Mouse (Mus musculus): ENCODE measurements around the gene Clec4n. TPM values are rescaled to one million over a fixed set of nuclear protein-coding genes. Genes with fewer than 3 reads are reported as not detected.
"Not testable (repeated sequence)": the region's sequence is repeated elsewhere in the genome, so short reads cannot be mapped to it uniquely, and the experiment has no call there.

Gene Clec4n
- polyA plus RNA-seq, 1 experiment, result 0.44 TPM

GRCm38 (mm10) chr6:123237582-123237981, 7.9 kb downstream of the Clec4n start:
- H3K4me1 ChIP-seq (ENCODE audit: control insufficient read depth, insufficient read depth, low read length), result no peaks in the 10 kb centered on the region
- no peak overlapping the region for H3K4me3 ChIP-seq (ENCODE audit: control insufficient read depth, low read depth, low read length)
- TF ChIP-seq CTCF (IDR thresholded peaks at IDR 0.05; ENCODE audit: control insufficient read depth, insufficient read depth, insufficient replicate concordance, low read depth, low read length) (no peak), POLR2A (IDR thresholded peaks at IDR 0.05; ENCODE audit: control insufficient read depth, low read depth, low read length) (no peak)
- H3K27me3 ChIP-seq (ENCODE audit: control insufficient read depth, insufficient read depth, low read length), result no peaks in the 10 kb centered on the region
- H3K27ac ChIP-seq (ENCODE audit: control insufficient read depth, insufficient read depth, low read depth, low read length), result no peak overlapping the region
- H3K36me3 ChIP-seq (ENCODE audit: control insufficient read depth, insufficient read depth, low read length), result no peaks in the 10 kb centered on the region

- TF ChIP-seq CTCF (IDR thresholded peaks at IDR 0.05; ENCODE audit: control insufficient read depth, insufficient read depth, insufficient replicate concordance, low read depth, low read length), result no peak
These were observed 14.6 kb downstream of the Clec4n start for GRCm38 (mm10) chr6:123244201-123244600.

GRCm38 (mm10) chr6:123248862-123249261, 19.2 kb downstream of the Clec4n start:
- not testable (repeated sequence) for H3K27ac ChIP-seq (ENCODE audit: control insufficient read depth, insufficient read depth, low read depth, low read length); H3K4me1 ChIP-seq (ENCODE audit: control insufficient read depth, insufficient read depth, low read length); H3K36me3 ChIP-seq (ENCODE audit: control insufficient read depth, insufficient read depth, low read length); H3K27me3 ChIP-seq (ENCODE audit: control insufficient read depth, insufficient read depth, low read length); H3K4me3 ChIP-seq (ENCODE audit: control insufficient read depth, low read depth, low read length)

More at GRCm38 (mm10) chr6:123244201-123244600, 14.6 kb downstream of the Clec4n start:
- H3K36me3 ChIP-seq (ENCODE audit: control insufficient read depth, insufficient read depth, low read length), result no peaks in the 10 kb centered on the region
- H3K4me3 ChIP-seq (ENCODE audit: control insufficient read depth, low read depth, low read length), result no peak overlapping the region
- H3K27me3 ChIP-seq (ENCODE audit: control insufficient read depth, insufficient read depth, low read length), result no peaks in the 10 kb centered on the region
- H3K4me1 ChIP-seq (ENCODE audit: control insufficient read depth, insufficient read depth, low read length), result no peaks in the 10 kb centered on the region
- H3K27ac ChIP-seq (ENCODE audit: control insufficient read depth, insufficient read depth, low read depth, low read length), result no peak overlapping the region

DNA sequence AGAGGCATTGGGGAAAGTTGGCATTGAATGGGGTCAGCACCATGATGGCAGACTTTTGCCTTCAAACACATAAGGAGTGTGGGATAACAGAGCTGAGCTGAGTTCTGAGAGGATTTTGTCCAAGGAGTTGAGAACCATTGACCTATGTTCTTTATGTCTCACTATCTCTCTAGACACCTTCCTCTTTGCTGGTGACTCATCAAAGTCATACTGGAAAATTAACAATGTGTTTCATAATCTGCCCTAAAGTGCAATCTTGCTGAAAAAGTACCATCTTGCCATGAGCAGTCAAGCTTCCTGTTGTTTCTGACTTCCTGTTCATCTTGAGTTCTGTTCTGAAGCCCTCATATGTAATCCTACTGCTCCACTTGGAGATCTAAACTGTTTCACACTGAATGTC, 23.1 kb downstream of the Clec4n start:
- no peaks in the 10 kb centered on the region for H3K4me1 ChIP-seq (ENCODE audit: control insufficient read depth, insufficient read depth, low read length)
- no peak overlapping the region for H3K4me3 ChIP-seq (ENCODE audit: control insufficient read depth, low read depth, low read length)
- TF ChIP-seq CTCF (IDR thresholded peaks at IDR 0.05; ENCODE audit: control insufficient read depth, insufficient read depth, insufficient replicate concordance, low read depth, low read length) (no peak), POLR2A (IDR thresholded peaks at IDR 0.05; ENCODE audit: control insufficient read depth, low read depth, low read length) (no peak)
- no peaks in the 10 kb centered on the region for H3K27me3 ChIP-seq (ENCODE audit: control insufficient read depth, insufficient read depth, low read length)
- no peak overlapping the region for H3K27ac ChIP-seq (ENCODE audit: control insufficient read depth, insufficient read depth, low read depth, low read length)
- H3K36me3 ChIP-seq (ENCODE audit: control insufficient read depth, insufficient read depth, low read length), result no peaks in the 10 kb centered on the region

- Histone ChIP-seq H3K4me1 (ENCODE audit: control insufficient read depth, insufficient read depth, low read length) (no peaks in the 10 kb centered on the region), H3K27me3 (ENCODE audit: control insufficient read depth, insufficient read depth, low read length) (no peaks in the 10 kb centered on the region), H3K4me3 (ENCODE audit: control insufficient read depth, low read depth, low read length) (no peak overlapping the region), H3K36me3 (ENCODE audit: control insufficient read depth, insufficient read depth, low read length) (no peaks in the 10 kb centered on the region), H3K27ac (ENCODE audit: control insufficient read depth, insufficient read depth, low read depth, low read length) (no peak overlapping the region)
- TF ChIP-seq POLR2A (IDR thresholded peaks at IDR 0.05; ENCODE audit: control insufficient read depth, low read depth, low read length) (no peak), CTCF (IDR thresholded peaks at IDR 0.05; ENCODE audit: control insufficient read depth, insufficient read depth, insufficient replicate concordance, low read depth, low read length) (no peak)
These were observed 29.3 kb downstream of the Clec4n start for GRCm38 (mm10) chr6:123258946-123259345.

- Histone ChIP-seq H3K27ac (ENCODE audit: control insufficient read depth, insufficient read depth, low read depth, low read length) (no peak overlapping the region), H3K4me1 (ENCODE audit: control insufficient read depth, insufficient read depth, low read length) (no peaks in the 10 kb centered on the region), H3K36me3 (ENCODE audit: control insufficient read depth, insufficient read depth, low read length) (no peaks in the 10 kb centered on the region), H3K4me3 (ENCODE audit: control insufficient read depth, low read depth, low read length) (no peak overlapping the region), H3K27me3 (ENCODE audit: control insufficient read depth, insufficient read depth, low read length) (no peaks in the 10 kb centered on the region)
- no peak for TF ChIP-seq POLR2A (IDR thresholded peaks at IDR 0.05; ENCODE audit: control insufficient read depth, low read depth, low read length)
These were observed 30.4 kb downstream of the Clec4n start for GRCm38 (mm10) chr6:123259889-123260603.

GRCm38 (mm10) chr6:123260868-123261267, 31.2 kb downstream of the Clec4n start:
- no peak overlapping the region for H3K4me3 ChIP-seq (ENCODE audit: control insufficient read depth, low read depth, low read length)
- no peaks in the 10 kb centered on the region for H3K36me3 ChIP-seq (ENCODE audit: control insufficient read depth, insufficient read depth, low read length)
- no peaks in the 10 kb centered on the region for H3K4me1 ChIP-seq (ENCODE audit: control insufficient read depth, insufficient read depth, low read length)
- no peak overlapping the region for H3K27ac ChIP-seq (ENCODE audit: control insufficient read depth, insufficient read depth, low read depth, low read length)
- H3K27me3 ChIP-seq (ENCODE audit: control insufficient read depth, insufficient read depth, low read length), result no peaks in the 10 kb centered on the region
- TF ChIP-seq POLR2A (IDR thresholded peaks at IDR 0.05; ENCODE audit: control insufficient read depth, low read depth, low read length) (no peak), CTCF (IDR thresholded peaks at IDR 0.05; ENCODE audit: control insufficient read depth, insufficient read depth, insufficient replicate concordance, low read depth, low read length) (no peak)

Measured in testis, adult 2 months (tissue).